Mouse (Mus musculus) forebrain, embryonic 16.5 days (tissue): ENCODE measurements around the gene Fam57a. TPM values are rescaled to one million over a fixed set of nuclear protein-coding genes. Genes with fewer than 3 reads are reported as not detected.

Experiments used
- ATAC-seq: fragments of 200-750 bp; cut with Nextera tagmentation; 2 replicates; pipeline ENCODE4 v1.8.0; 2017; ENCODE audit warnings: mild to moderate bottlenecking, moderate library complexity
- H3K27ac ChIP-seq: fragments of 300-500 bp; sonication (generic); 2 replicates; pipeline ENCODE4 v1.5.1; 2014; ENCODE audit warnings: low read length, control low read depth
- H3K27me3 ChIP-seq: fragments of 300-500 bp; sonication (generic); replicated peaks from 2 replicates; pipeline ENCODE4 v1.6.1; 2014; ENCODE audit warnings: low read length; ENCODE audit not compliant: control insufficient read depth, insufficient read depth
- H3K36me3 ChIP-seq: fragments of 300-500 bp; sonication (generic); 2 replicates; pipeline ENCODE4 v1.6.1; 2014; ENCODE audit not compliant: control insufficient read depth, insufficient read depth
- H3K4me1 ChIP-seq: fragments of 300-500 bp; sonication (generic); replicated peaks from 2 replicates; pipeline ENCODE4 v1.6.1; 2014; ENCODE audit warnings: low read length; ENCODE audit not compliant: control insufficient read depth, insufficient read depth
- H3K4me2 ChIP-seq: fragments of 300-500 bp; sonication (generic); 2 replicates; pipeline ENCODE4 v1.6.1; 2014; ENCODE audit warnings: mild to moderate bottlenecking, low read length, control low read depth
- H3K4me3 ChIP-seq: fragments of 300-500 bp; sonication (generic); replicated peaks from 2 replicates; pipeline ENCODE4 v1.5.1; 2014; ENCODE audit warnings: mild to moderate bottlenecking, low read length, control low read depth
- H3K9ac ChIP-seq: fragments of 300-500 bp; sonication (generic); replicated peaks from 2 replicates; pipeline ENCODE4 v1.6.1; 2014; ENCODE audit warnings: low read depth, low read length, control low read depth
- H3K9me3 ChIP-seq: fragments of 300-500 bp; sonication (generic); 2 replicates; pipeline ENCODE4 v1.6.1; 2016; ENCODE audit warnings: low read length; ENCODE audit not compliant: control insufficient read depth
- WGBS: fragments of 180-500 bp; shearing (Covaris S2); extraction: QIAGEN DNeasy Blood & Tissue Kit; methylation state at CpG from one replicate; pipeline ENCODE4 v1.1.7; 2014; 5-methylcytosine and 5-hydroxymethylcytosine counted together
- polyA plus RNA-seq: library from polyadenylated mRNA; unstranded; fragments of >200 nt; fragmentation: Nextera tagmentation; extraction: Ambion mirVana; gene quantifications from 2 replicates; pipeline ENCODE4 v1.2.1, GENCODE M21; 2015

The Fam57a gene
- polyA plus RNA-seq, 1 experiment from 2014 or later: 22.3 TPM

GRCm38 (mm10) chr11:76236136-76236535, 56.7 kb downstream of the Fam57a start:
- H3K4me1 ChIP-seq: no peaks in the 10 kb centered on the region
- no peak overlapping the region for H3K9ac ChIP-seq
- H3K27ac ChIP-seq: no peak overlapping the region
- H3K4me3 ChIP-seq: no peak overlapping the region
- H3K4me2 ChIP-seq: no peak overlapping the region
- H3K36me3 ChIP-seq: peaks cover 25% of the 10 kb centered on the region
- H3K27me3 ChIP-seq: no peaks in the 10 kb centered on the region
- H3K9me3 ChIP-seq: no peaks in the 10 kb centered on the region
- WGBS: 97% methylated on average over 3 of the region's 3 CpGs
- no peak for ATAC-seq

- Histone ChIP-seq H3K9ac (no peak overlapping the region), H3K4me1 (peaks cover 13% of the 10 kb centered on the region), H3K27ac (no peak overlapping the region), H3K27me3 (no peaks in the 10 kb centered on the region), H3K4me2 (no peak overlapping the region), H3K9me3 (no peaks in the 10 kb centered on the region), H3K4me3 (no peak overlapping the region), H3K36me3 (peaks cover 6% of the 10 kb centered on the region)
- 97% methylated on average over 2 of the region's 2 CpGs for WGBS
- ATAC-seq: no peak
These were observed 60.3 kb downstream of the Fam57a start for GRCm38 (mm10) chr11:76239750-76240149.

GRCm38 (mm10) chr11:76242901-76243810, 63.7 kb downstream of the Fam57a start, which contains the start of the genes Mrm3 and Glod4:
Mrm3 (plus strand) TSS chr11:76243715.
Glod4 (minus strand) TSS chr11:76243725.
- no peaks in the 10 kb centered on the region for H3K27me3 ChIP-seq

GRCm38 (mm10) chr11:76243811-76244546, 64.5 kb downstream of the Fam57a start:
- Histone ChIP-seq H3K27me3 (no peaks in the 10 kb centered on the region), H3K9ac (peak overlapping the region; percentile 77), H3K4me3 (peak overlapping the region; percentile 68), H3K4me1 (peaks cover 16% of the 10 kb centered on the region), H3K9me3 (no peaks in the 10 kb centered on the region), H3K36me3 (peaks cover 2% of the 10 kb centered on the region; the same call in 1 of the 2 replicates), H3K4me2 (peak overlapping the region; percentile 87), H3K27ac (no peak overlapping the region)
- 2% methylated on average over 34 of the region's 34 CpGs for WGBS
- no peak; the same call in 1 of the 2 replicates for ATAC-seq

More at GRCm38 (mm10) chr11:76242901-76243810, 63.7 kb downstream of the Fam57a start, which contains the start of the genes Mrm3 and Glod4:
- peak within 1 kb of the TSS; percentile 87 for H3K4me2 ChIP-seq
- WGBS: under 1% methylated on average over 61 of the region's 61 CpGs
- H3K4me1 ChIP-seq: peaks cover 16% of the 10 kb centered on the region
- no peaks in the 10 kb centered on the region for H3K9me3 ChIP-seq
- H3K27ac ChIP-seq: peak within 1 kb of the TSS; percentile 77
- peak; percentile 95 for ATAC-seq
- peaks cover 2% of the 10 kb centered on the region; the same call in 1 of the 2 replicates for H3K36me3 ChIP-seq
- peak within 1 kb of the TSS; percentile 68 for H3K4me3 ChIP-seq
- peak within 1 kb of the TSS; percentile 77 for H3K9ac ChIP-seq

- Histone ChIP-seq H3K36me3 (no peaks in the 10 kb centered on the region), H3K4me2 (no peak overlapping the region), H3K4me1 (peaks cover 16% of the 10 kb centered on the region), H3K27ac (no peak overlapping the region), H3K27me3 (no peaks in the 10 kb centered on the region), H3K4me3 (no peak overlapping the region), H3K9me3 (no peaks in the 10 kb centered on the region), H3K9ac (no peak overlapping the region)
- ATAC-seq: no peak
These were observed 67.0 kb downstream of the Fam57a start for GRCm38 (mm10) chr11:76246439-76246838.

GRCm38 (mm10) chr11:76247239-76247638, 67.8 kb downstream of the Fam57a start:
- Histone ChIP-seq H3K4me2 (no peak overlapping the region), H3K4me3 (no peak overlapping the region), H3K27me3 (no peaks in the 10 kb centered on the region), H3K4me1 (peaks cover 22% of the 10 kb centered on the region), H3K9me3 (no peaks in the 10 kb centered on the region), H3K27ac (no peak overlapping the region), H3K9ac (no peak overlapping the region), H3K36me3 (no peaks in the 10 kb centered on the region)
- ATAC-seq: no peak
- 57% methylated on average over 2 of the region's 2 CpGs for WGBS

- H3K4me2 ChIP-seq: no peak overlapping the region
- no peak for ATAC-seq
- H3K27me3 ChIP-seq: no peaks in the 10 kb centered on the region
- no peak overlapping the region for H3K4me3 ChIP-seq
- H3K9ac ChIP-seq: no peak overlapping the region
- H3K4me1 ChIP-seq: peaks cover 14% of the 10 kb centered on the region
- no peaks in the 10 kb centered on the region for H3K36me3 ChIP-seq
- WGBS: 45% methylated on average over 3 of the region's 3 CpGs
- no peaks in the 10 kb centered on the region for H3K9me3 ChIP-seq
- no peak overlapping the region for H3K27ac ChIP-seq
These were observed 72.6 kb downstream of the Fam57a start for GRCm38 (mm10) chr11:76252036-76252435.

GRCm38 (mm10) chr11:76253145-76253917, 73.9 kb downstream of the Fam57a start:
- ATAC-seq: peak; percentile 84
- H3K9ac ChIP-seq: no peak overlapping the region
- no peak overlapping the region for H3K4me2 ChIP-seq
- H3K4me1 ChIP-seq: peaks cover 14% of the 10 kb centered on the region
- WGBS: 51% methylated on average over 5 of the region's 5 CpGs
- H3K36me3 ChIP-seq: no peaks in the 10 kb centered on the region
- H3K9me3 ChIP-seq: no peaks in the 10 kb centered on the region
- H3K27me3 ChIP-seq: no peaks in the 10 kb centered on the region
- no peak overlapping the region for H3K4me3 ChIP-seq
- H3K27ac ChIP-seq: no peak overlapping the region
